In the genomic region with DNA sequence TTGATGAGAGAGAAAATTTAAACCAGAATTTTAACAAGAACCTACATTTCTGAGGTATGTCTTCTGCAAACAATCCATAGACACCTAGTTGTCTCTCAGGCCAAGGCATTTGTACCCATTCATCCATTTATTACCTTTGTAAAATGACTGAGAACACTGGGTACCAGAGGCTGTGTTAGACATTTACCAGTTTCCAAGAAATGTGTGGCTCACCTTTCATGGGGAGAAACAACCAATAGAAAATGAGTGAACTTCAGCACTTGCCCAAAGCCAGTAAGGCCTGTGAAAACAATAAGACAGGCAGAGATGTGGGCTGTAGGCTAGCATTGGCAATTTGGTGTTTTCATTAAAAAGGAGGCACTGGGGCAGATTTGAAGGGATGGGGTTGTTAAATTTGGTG, we compare ENCODE assay signal across 16 mouse cellular contexts. TPM values are rescaled to one million over a fixed set of nuclear protein-coding genes. Genes with fewer than 3 reads are reported as not detected.
"Had no signal": no experiment of that assay in that cellular context is flagged by ENCODE, and none has a peak within 500 bp of the region (broad histone marks: within the 10 kb centered on the region; RNA-seq: fewer than 3 reads in every experiment).

No protein-coding gene starts in this region.

- ATAC-seq: lung, postnatal 0 days; midbrain, embryonic 15.5 days had no signal

- H3K4me3 ChIP-seq: lung, embryonic 15.5 days; megakaryocyte, embryonic 14.5 days; midbrain, embryonic 12.5 days; midbrain, embryonic 15.5 days; neural tube, embryonic 12.5 days; stomach, embryonic 15.5 days had no signal

- H3K36me3 ChIP-seq: lung, embryonic 15.5 days; midbrain, embryonic 12.5 days; midbrain, embryonic 15.5 days; neural tube, embryonic 12.5 days; stomach, embryonic 15.5 days had no signal

- H3K27me3 ChIP-seq: lung, embryonic 15.5 days; midbrain, embryonic 15.5 days; stomach, embryonic 15.5 days had no signal

- DNase-seq: lung, adult 2 months; lung, postnatal 14 days; lung, postnatal 36 days; right cerebral cortex, postnatal 14 days; thymus, adult 2 months; thymus, postnatal 25 days had no signal

- H3K27ac ChIP-seq: liver, embryonic 14.5 days; lung, embryonic 15.5 days; macrophage; midbrain, embryonic 12.5 days; midbrain, embryonic 15.5 days; neural tube, embryonic 12.5 days; stomach, embryonic 15.5 days; stomach, postnatal 0 days had no signal

- H3K9ac ChIP-seq: liver, embryonic 14.5 days; lung, embryonic 15.5 days; midbrain, embryonic 12.5 days; midbrain, embryonic 15.5 days; neural tube, embryonic 12.5 days; stomach, embryonic 15.5 days had no signal

- H3K4me1 ChIP-seq: megakaryocyte, embryonic 14.5 days; neural tube, embryonic 12.5 days had no signal

- H3K9me3 ChIP-seq: lung, embryonic 15.5 days; megakaryocyte, embryonic 14.5 days; midbrain, embryonic 12.5 days; midbrain, embryonic 15.5 days; neural tube, embryonic 12.5 days; stomach, embryonic 15.5 days had no signal

- H3K4me2 ChIP-seq: lung, embryonic 15.5 days; midbrain, embryonic 12.5 days; midbrain, embryonic 15.5 days; neural tube, embryonic 12.5 days; stomach, embryonic 15.5 days had no signal

RNA-seq across cellular contexts. Expression of a gene that starts 58.2 kb away (rescaled TPM):
- polyA plus RNA-seq: macrophage had no signal
